Mouse (Mus musculus): ENCODE measurements around the gene Crlf3.

- TF ChIP-seq CTCF (conservative IDR thresholded peaks at IDR 0.05; ENCODE audit: low read length) (no peak), POU5F1 (IDR thresholded peaks at IDR 0.05; ENCODE audit: borderline replicate concordance, low read length) (no peak)
These were observed 1.1 kb upstream of the Crlf3 start for GRCm38 (mm10) chr11:80081786-80082319.
